Mouse (Mus musculus) midbrain, embryonic 16.5 days (tissue): ENCODE measurements at regions not wholly inside any gene's neighbourhood (a gene's known extent, or its start where the extent isn't known, plus 50 kb on each side); places are given as distances from the start of the nearest gene placed in this dataset.

Experiments
- ATAC-seq: fragments of 200-750 bp; cut with Nextera tagmentation; 2 replicates; pipeline ENCODE4 v1.8.0; 2017; ENCODE audit warnings: moderate TSS enrichment
- H3K27ac ChIP-seq: fragments of 300-500 bp; sonication (generic); 2 replicates; pipeline ENCODE4 v1.5.1; 2014; ENCODE audit warnings: mild to moderate bottlenecking, low read length, mixed read lengths
- H3K27me3 ChIP-seq: fragments of 300-500 bp; sonication (generic); 2 replicates; pipeline ENCODE4 v1.6.1; 2014; ENCODE audit warnings: low read depth, low read length, mixed read lengths; ENCODE audit not compliant: control insufficient read depth, insufficient read depth
- H3K36me3 ChIP-seq: fragments of 300-500 bp; sonication (generic); 2 replicates; pipeline ENCODE4 v1.6.1; 2014; ENCODE audit warnings: mild to moderate bottlenecking, low read length, moderate library complexity, mixed read lengths; ENCODE audit not compliant: control insufficient read depth, insufficient read depth
- H3K4me1 ChIP-seq: fragments of 300-500 bp; sonication (generic); 2 replicates; pipeline ENCODE4 v1.6.1; 2014; ENCODE audit warnings: mild to moderate bottlenecking, low read length, mixed read lengths; ENCODE audit not compliant: control insufficient read depth, insufficient read depth
- H3K4me2 ChIP-seq: fragments of 300-500 bp; sonication (generic); 2 replicates; pipeline ENCODE4 v1.6.1; 2014; ENCODE audit warnings: mild to moderate bottlenecking, low read length, mixed read lengths
- H3K4me3 ChIP-seq: fragments of 300-500 bp; sonication (generic); 2 replicates; pipeline ENCODE4 v1.5.1; 2014; ENCODE audit warnings: low read depth, mild to moderate bottlenecking, low read length, moderate library complexity, mixed read lengths
- H3K9ac ChIP-seq: fragments of 300-500 bp; sonication (generic); 2 replicates; pipeline ENCODE4 v1.6.1; 2014; ENCODE audit warnings: low read depth, low read length, mixed read lengths
- H3K9me3 ChIP-seq: fragments of 300-500 bp; sonication (generic); replicated peaks from 2 replicates; pipeline ENCODE4 v1.6.1; 2014; ENCODE audit warnings: mild to moderate bottlenecking, low read length, mixed read lengths; ENCODE audit not compliant: control insufficient read depth, poor library complexity, severe bottlenecking
- WGBS: fragments of 180-500 bp; shearing (Covaris S2); extraction: QIAGEN DNeasy Blood & Tissue Kit; methylation state at CpG from one replicate; pipeline ENCODE4 v1.1.7; 2014; 5-methylcytosine and 5-hydroxymethylcytosine counted together

DNA sequence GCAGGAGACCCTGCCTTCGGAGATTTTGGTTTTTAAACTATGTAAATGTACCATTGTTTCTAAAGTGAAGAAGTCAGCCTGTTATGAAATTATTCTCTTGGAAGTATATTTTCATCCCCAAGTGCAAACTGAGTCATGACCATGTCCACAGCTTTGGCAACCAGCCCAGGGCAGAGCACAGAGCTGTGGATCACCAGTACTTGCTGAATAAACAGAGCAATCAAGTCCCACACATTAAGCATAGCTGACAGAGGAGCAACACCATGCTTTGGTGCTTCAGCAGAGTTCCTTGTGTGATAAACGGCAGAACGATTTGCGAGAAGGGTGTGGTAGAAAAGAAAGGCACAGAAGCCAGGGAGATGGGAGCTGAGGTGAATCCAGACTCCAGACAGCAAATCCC lies 191.3 kb downstream of the Lrig3 start:
- Histone ChIP-seq H3K9ac (no peak overlapping the region), H3K4me2 (no peak overlapping the region), H3K27me3 (no peaks in the 10 kb centered on the region), H3K4me1 (no peaks in the 10 kb centered on the region), H3K27ac (no peak overlapping the region), H3K4me3 (no peak overlapping the region), H3K36me3 (no peaks in the 10 kb centered on the region), H3K9me3 (no peaks in the 10 kb centered on the region)
- ATAC-seq: no peak
- WGBS: 85% methylated on average over 4 of the region's 4 CpGs

DNA sequence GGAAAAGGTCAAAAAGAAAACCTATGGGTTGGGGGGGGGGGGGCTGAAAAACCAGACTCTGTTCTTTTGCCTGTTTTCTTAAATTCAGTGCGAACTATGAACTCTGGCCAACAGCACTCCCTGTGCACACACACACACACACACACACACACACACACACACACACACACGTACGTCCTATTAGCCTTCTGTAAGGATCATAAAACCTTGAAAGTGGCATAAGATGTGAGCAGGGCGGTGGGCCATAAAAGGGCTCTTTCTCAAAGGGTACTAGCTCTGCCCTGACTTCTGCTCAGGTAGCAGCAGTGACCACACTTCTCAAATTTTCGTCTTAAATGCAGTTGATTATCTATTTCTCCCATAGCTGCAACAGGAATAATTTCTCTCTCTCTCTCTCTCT lies 199.2 kb downstream of the Lrig3 start:
- Histone ChIP-seq H3K27ac (no peak overlapping the region), H3K4me1 (no peaks in the 10 kb centered on the region), H3K9ac (no peak overlapping the region), H3K36me3 (no peaks in the 10 kb centered on the region), H3K4me3 (no peak overlapping the region), H3K4me2 (no peak overlapping the region), H3K27me3 (no peaks in the 10 kb centered on the region), H3K9me3 (no peaks in the 10 kb centered on the region)
- 91% methylated on average over 5 of the region's 5 CpGs for WGBS
- no peak for ATAC-seq

DNA sequence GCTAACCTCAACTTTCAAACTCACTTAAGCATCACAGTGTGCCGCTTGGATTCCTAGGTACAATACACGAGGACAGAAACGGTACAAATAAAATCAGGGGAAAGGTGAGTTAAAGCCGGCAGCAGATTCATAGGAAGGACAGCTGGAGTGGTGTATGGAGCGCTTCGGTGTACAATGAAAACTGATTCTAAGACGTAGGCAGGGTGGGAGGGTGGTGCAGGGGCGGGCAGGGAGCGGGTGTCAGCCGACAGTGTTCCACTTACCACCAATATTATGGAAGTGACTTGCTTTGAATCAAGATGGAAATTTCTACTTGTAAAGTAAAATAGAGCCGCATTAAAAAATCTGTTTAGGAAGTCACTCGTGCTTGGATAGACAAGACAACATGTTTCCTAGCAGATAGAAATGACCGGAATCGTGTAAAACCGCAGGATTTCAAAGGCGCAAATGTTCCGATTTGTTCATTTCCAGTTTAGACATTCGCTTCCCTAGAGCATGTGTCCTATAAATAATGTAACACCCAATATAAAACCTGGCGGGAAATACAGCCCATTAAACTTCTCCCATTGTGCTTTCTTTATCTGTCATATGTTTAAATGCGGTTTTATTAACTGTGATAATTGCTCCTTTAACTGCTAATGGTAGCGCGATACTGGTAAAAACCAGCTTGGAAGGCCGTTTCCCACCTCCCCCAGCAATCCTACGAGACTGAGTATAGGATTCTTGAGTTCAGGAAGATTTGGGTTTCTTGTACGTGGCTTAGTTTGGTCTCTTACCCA lies 203.3 kb downstream of the Lrig3 start:
- Histone ChIP-seq H3K4me1 (no peaks in the 10 kb centered on the region), H3K27ac (no peak overlapping the region), H3K9ac (no peak overlapping the region), H3K36me3 (no peaks in the 10 kb centered on the region), H3K9me3 (no peaks in the 10 kb centered on the region), H3K4me3 (no peak overlapping the region), H3K27me3 (no peaks in the 10 kb centered on the region), H3K4me2 (no peak overlapping the region)
- 84% methylated on average over 25 of the region's 25 CpGs for WGBS
- ATAC-seq: no peak

DNA sequence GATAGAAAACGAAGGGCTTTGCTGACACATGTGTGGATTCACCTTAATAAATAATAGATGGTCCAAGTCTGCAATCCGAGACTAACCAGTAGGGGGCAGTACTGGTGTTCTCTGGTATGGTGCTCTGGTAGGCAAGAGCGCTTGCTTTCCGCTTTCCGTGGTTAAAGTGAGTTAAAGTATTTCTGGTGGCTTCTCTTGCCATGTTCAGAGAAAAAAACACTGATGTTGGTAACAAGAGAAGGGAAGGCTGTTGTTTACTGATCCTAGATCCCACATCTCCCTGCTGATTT lies 203.9 kb downstream of the Lrig3 start:
- no peak overlapping the region for H3K4me3 ChIP-seq
- no peak for ATAC-seq
- WGBS: 75% methylated on average over 5 of the region's 5 CpGs
- H3K27ac ChIP-seq: no peak overlapping the region
- no peaks in the 10 kb centered on the region for H3K36me3 ChIP-seq
- no peaks in the 10 kb centered on the region for H3K27me3 ChIP-seq
- no peak overlapping the region for H3K4me2 ChIP-seq
- no peaks in the 10 kb centered on the region for H3K4me1 ChIP-seq
- H3K9ac ChIP-seq: no peak overlapping the region
- no peaks in the 10 kb centered on the region for H3K9me3 ChIP-seq

DNA sequence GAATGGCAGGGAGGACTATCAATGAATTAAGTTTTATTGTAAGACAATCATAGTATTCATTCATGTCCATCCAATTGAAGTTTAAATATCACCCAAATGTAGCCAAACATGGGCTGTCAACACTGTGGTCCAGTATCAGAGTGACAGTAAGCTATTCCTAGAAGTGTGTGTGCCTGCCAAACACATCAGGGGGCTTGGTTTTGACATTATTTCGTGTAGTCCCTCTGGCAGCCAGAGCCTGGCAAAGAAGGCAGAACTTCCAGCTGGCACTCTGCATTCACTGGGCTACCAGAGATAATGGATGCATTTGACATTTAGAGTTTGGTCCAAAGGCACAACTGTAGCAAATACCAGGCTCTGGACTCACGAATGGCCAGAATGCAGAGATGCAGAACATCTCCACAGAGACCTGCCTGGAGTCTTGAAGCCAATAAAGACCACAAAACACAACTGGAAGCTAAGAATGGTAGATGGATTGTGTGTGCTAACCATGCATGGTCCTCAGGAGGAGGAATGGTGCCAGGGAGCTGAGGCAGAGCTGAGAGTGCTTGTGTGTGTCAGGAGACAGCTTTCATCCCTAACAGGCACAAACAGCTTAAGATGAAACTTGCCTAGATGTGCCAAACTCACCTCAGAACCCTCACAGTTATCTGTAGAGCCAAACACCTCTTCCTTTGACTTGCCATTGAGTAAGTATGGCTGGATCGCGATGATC lies 210.9 kb downstream of the Lrig3 start:
- 81% methylated on average over 4 of the region's 4 CpGs for WGBS
- Histone ChIP-seq H3K4me1 (no peaks in the 10 kb centered on the region), H3K9ac (no peak overlapping the region), H3K27me3 (no peaks in the 10 kb centered on the region), H3K4me2 (no peak overlapping the region), H3K4me3 (no peak overlapping the region), H3K36me3 (no peaks in the 10 kb centered on the region), H3K9me3 (no peaks in the 10 kb centered on the region), H3K27ac (no peak overlapping the region)
- no peak for ATAC-seq

DNA sequence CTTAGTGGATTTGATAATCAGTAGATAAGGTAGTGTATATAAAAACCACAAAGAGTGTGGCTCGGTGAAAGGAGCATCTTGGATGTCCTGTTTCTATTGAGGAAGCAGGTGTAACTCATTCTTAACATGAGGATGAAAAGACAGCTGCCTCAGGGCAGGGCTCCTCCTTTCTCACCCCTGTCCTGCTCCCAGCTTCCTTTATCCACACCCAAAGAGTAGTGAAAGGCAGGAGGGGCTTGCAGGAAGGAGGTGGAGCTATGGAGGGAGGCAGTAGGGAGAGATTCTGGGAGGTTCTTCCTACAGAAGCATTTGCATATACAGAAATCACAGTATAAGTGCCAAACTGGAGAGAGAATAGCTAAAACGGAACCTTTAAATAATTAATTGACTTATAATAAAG lies 216.4 kb downstream of the Lrig3 start:
- Histone ChIP-seq H3K27ac (no peak overlapping the region), H3K9me3 (0 out of 2 replicates have a peak, but pooled peaks cover 3% of the 10 kb centered on the region), H3K36me3 (no peaks in the 10 kb centered on the region), H3K4me3 (no peak overlapping the region), H3K4me2 (no peak overlapping the region), H3K4me1 (no peaks in the 10 kb centered on the region), H3K9ac (no peak overlapping the region), H3K27me3 (no peaks in the 10 kb centered on the region)
- ATAC-seq: no peak
- 77% methylated on average over 2 of the region's 2 CpGs for WGBS

DNA sequence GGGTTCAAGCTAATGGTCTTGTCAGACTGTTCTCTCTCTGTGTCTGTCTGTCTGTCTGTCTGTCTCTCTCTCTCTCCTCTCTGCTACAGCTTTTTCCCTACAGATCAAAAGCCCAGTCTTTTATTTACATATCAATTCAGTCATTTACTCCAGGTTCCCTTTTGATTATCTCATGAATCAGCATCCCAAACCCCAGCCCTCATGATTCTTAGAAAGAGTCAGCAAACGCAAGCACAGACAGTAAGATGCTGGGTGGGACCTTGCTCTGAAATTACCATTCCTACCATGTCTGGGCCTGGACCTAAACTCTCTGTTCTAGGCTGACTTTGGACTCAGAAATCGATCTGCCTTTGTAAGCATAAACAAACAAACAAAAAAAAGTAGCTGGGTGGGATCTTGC lies 218.0 kb downstream of the Lrig3 start:
- no peak overlapping the region for H3K4me2 ChIP-seq
- no peaks in the 10 kb centered on the region for H3K4me1 ChIP-seq
- H3K4me3 ChIP-seq: no peak overlapping the region
- H3K36me3 ChIP-seq: no peaks in the 10 kb centered on the region
- H3K9ac ChIP-seq: no peak overlapping the region
- ATAC-seq: no peak
- H3K27ac ChIP-seq: no peak overlapping the region
- no peaks in the 10 kb centered on the region for H3K27me3 ChIP-seq
- H3K9me3 ChIP-seq: 0 out of 2 replicates have a peak, but pooled peaks cover 3% of the 10 kb centered on the region
- 77% methylated on average over 2 of the region's 2 CpGs for WGBS

DNA sequence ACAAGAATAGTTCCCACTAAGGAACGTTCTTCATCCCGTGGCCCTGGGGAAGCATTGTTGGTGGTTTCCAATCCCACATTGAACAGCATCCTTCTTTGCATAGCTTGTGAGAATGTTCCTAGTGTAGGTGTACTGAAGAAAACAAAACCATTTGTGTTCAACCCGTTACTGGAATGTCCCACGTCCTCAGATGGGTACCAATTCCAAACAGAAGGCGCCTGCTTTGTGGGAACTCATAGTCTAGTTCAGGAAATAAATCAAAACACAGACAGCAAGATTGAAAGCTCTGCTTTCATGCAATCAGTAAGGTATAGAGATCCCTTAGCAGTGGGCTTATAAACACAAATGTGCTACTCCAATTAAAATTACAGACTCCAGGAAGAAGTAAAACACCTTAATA lies 219.4 kb downstream of the Lrig3 start:
- no peak overlapping the region for H3K4me3 ChIP-seq
- no peaks in the 10 kb centered on the region for H3K4me1 ChIP-seq
- no peak overlapping the region for H3K4me2 ChIP-seq
- no peak overlapping the region for H3K27ac ChIP-seq
- no peak overlapping the region for H3K9ac ChIP-seq
- 90% methylated on average over 5 of the region's 5 CpGs for WGBS
- no peak for ATAC-seq
- H3K9me3 ChIP-seq: 0 out of 2 replicates have a peak, but pooled peaks cover 3% of the 10 kb centered on the region
- no peaks in the 10 kb centered on the region for H3K27me3 ChIP-seq
- no peaks in the 10 kb centered on the region for H3K36me3 ChIP-seq

DNA sequence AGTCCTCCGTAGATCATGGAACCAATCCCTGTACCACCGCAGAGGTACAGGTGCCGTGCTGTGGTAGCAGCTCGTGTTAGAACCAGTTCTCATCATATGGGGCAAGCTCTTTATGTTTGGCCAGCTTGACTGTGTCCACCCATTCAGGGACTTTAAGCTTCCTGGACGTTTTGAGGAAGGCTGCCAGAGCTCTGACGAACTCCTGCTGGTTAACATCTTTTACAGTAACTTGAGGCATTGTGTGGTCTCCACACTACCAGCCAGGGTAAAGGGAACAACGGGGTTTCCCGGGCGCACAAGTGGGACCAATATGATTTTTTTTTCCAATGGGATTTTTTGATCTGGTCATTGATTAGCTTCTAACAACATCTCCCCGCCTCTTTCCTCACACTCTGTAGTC lies 220.1 kb downstream of the Lrig3 start:
- H3K9ac ChIP-seq: no peak overlapping the region
- H3K9me3 ChIP-seq: 0 out of 2 replicates have a peak, but pooled peaks cover 3% of the 10 kb centered on the region
- H3K4me2 ChIP-seq: no peak overlapping the region
- H3K36me3 ChIP-seq: no peaks in the 10 kb centered on the region
- no peak for ATAC-seq
- WGBS: 89% methylated on average over 10 of the region's 10 CpGs
- no peaks in the 10 kb centered on the region for H3K27me3 ChIP-seq
- H3K27ac ChIP-seq: no peak overlapping the region
- H3K4me1 ChIP-seq: no peaks in the 10 kb centered on the region
- H3K4me3 ChIP-seq: no peak overlapping the region
